Mouse (Mus musculus) kidney, postnatal 0 days (tissue): ENCODE results near the gene Iba57. TPM values are rescaled to one million over a fixed set of nuclear protein-coding genes. Genes with fewer than 3 reads are reported as not detected.
"Not testable (repeated sequence)": the region's sequence is repeated elsewhere in the genome, so short reads cannot be mapped to it uniquely, and the experiment has no call there.

ENCODE experiments used
- ATAC-seq: fragments of 200-750 bp; cut with Nextera tagmentation; replicated peaks from 2 replicates; pipeline ENCODE4 v1.8.0; 2017; ENCODE audit warnings: low read depth, moderate number of reproducible peaks, moderate TSS enrichment, moderate library complexity; ENCODE audit not compliant: low FRiP score
- DNase-seq: peaks from one replicate; pipeline ENCODE4 v3.0.0-alpha.2; 2016; ENCODE audit warnings: low spot score
- H3K27ac ChIP-seq: fragments of 300-500 bp; sonication (generic); 2 replicates; pipeline ENCODE4 v1.5.1; 2014; ENCODE audit warnings: mild to moderate bottlenecking
- H3K27me3 ChIP-seq: fragments of 300-500 bp; sonication (generic); 2 replicates; pipeline ENCODE4 v1.6.1; 2014; ENCODE audit warnings: low read length, mixed read lengths; ENCODE audit not compliant: insufficient read depth
- H3K36me3 ChIP-seq: fragments of 300-500 bp; sonication (generic); 2 replicates; pipeline ENCODE4 v1.6.1; 2014; ENCODE audit warnings: low read length, mixed read lengths; ENCODE audit not compliant: insufficient read depth
- H3K4me1 ChIP-seq: fragments of 300-500 bp; sonication (generic); replicated peaks from 2 replicates; pipeline ENCODE4 v1.6.1; 2014; ENCODE audit warnings: antibody characterized with exemption, low read length, mixed read lengths; ENCODE audit not compliant: insufficient read depth
- H3K4me2 ChIP-seq: fragments of 300-500 bp; sonication (generic); 2 replicates; pipeline ENCODE4 v1.6.1; 2014; ENCODE audit warnings: mild to moderate bottlenecking, low read length, moderate library complexity, mixed read lengths
- H3K4me3 ChIP-seq: fragments of 300-500 bp; sonication (generic); replicated peaks from 2 replicates; pipeline ENCODE4 v1.5.1; 2014; ENCODE audit warnings: low read depth, low read length
- H3K9ac ChIP-seq: fragments of 300-500 bp; sonication (generic); 2 replicates; pipeline ENCODE4 v1.6.1; 2014; ENCODE audit warnings: low read depth, low read length
- H3K9me3 ChIP-seq: fragments of 300-500 bp; sonication (generic); replicated peaks from 2 replicates; pipeline ENCODE4 v1.6.1; 2016; ENCODE audit warnings: low read length, inconsistent platforms, mixed read lengths
- CTCF ChIP-seq: IDR thresholded peaks from 2 replicates; pipeline ENCODE4 v1.5.1; 2016; ENCODE audit warnings: antibody characterized with exemption, low read depth, mild to moderate bottlenecking, moderate library complexity
- WGBS: fragments of 180-500 bp; shearing (Covaris S2); extraction: QIAGEN DNeasy Blood & Tissue Kit; methylation state at CpG from one replicate; pipeline ENCODE4 v1.1.7; 2014; 5-methylcytosine and 5-hydroxymethylcytosine counted together
- polyA plus RNA-seq: library from polyadenylated mRNA; unstranded; fragments of >200 nt; fragmentation: Nextera tagmentation; extraction: Ambion mirVana; gene quantifications from 2 replicates; pipeline ENCODE4 v1.2.1, GENCODE M21; 2015

Gene Iba57
- 6.5 and 6.9 TPM in 2 replicates for polyA plus RNA-seq

- 2% methylated on average over 57 of the region's 68 CpGs for WGBS
- peak within 1 kb of the TSS; percentile 72 for H3K4me3 ChIP-seq
These were observed at the start of gene Iba57 for GRCm38 (mm10) chr11:59163255-59164236. TSS of gene Iba57 (minus strand) at chr11:59163739.

GRCm38 (mm10) chr11:59212892-59213494, 49.5 kb upstream of the Iba57 start:
- no peak for TF ChIP-seq CTCF
- H3K4me3 ChIP-seq = no peak overlapping the region
- peaks cover 17% of the 10 kb centered on the region; the same call in 1 of the 2 replicates for H3K36me3 ChIP-seq
- H3K9ac ChIP-seq = no peak overlapping the region
- DNase-seq = no peak
- H3K27me3 ChIP-seq = no peaks in the 10 kb centered on the region
- H3K4me2 ChIP-seq = no peak overlapping the region
- no peak overlapping the region for H3K27ac ChIP-seq
- no peaks in the 10 kb centered on the region for H3K9me3 ChIP-seq
- H3K4me1 ChIP-seq = no peaks in the 10 kb centered on the region; the same call in 1 of the 2 replicates
- WGBS = 89% methylated on average over 12 of the region's 12 CpGs
- no peak for ATAC-seq

More at GRCm38 (mm10) chr11:59163255-59164236, at the start of gene Iba57:
- Histone ChIP-seq H3K27ac (peak within 1 kb of the TSS; percentile 100), H3K4me2 (peak within 1 kb of the TSS; percentile 56), H3K36me3 (no peaks in the 10 kb centered on the region), H3K27me3 (no peaks in the 10 kb centered on the region), H3K9ac (peak within 1 kb of the TSS; percentile 88), H3K4me1 (peaks cover 7% of the 10 kb centered on the region), H3K9me3 (no peaks in the 10 kb centered on the region)
- ATAC-seq = peak; percentile 97
- TF ChIP-seq CTCF = peak; percentile 39
- DNase-seq = peak; percentile 98

GRCm38 (mm10) chr11:59212320-59212719, 48.8 kb upstream of the Iba57 start:
- H3K4me1 ChIP-seq, ATAC-seq, H3K27ac ChIP-seq, H3K27me3 ChIP-seq, H3K9ac ChIP-seq, DNase-seq, H3K4me3 ChIP-seq, H3K9me3 ChIP-seq, H3K4me2 ChIP-seq: not testable (repeated sequence)
- 66% methylated on average over 12 of the region's 12 CpGs for WGBS
- peaks cover 17% of the 10 kb centered on the region; the same call in 1 of the 2 replicates for H3K36me3 ChIP-seq

- 86% methylated on average over 6 of the region's 9 CpGs for WGBS
- DNase-seq, ATAC-seq, H3K4me3 ChIP-seq, H3K27me3 ChIP-seq, H3K4me1 ChIP-seq, H3K9ac ChIP-seq, H3K27ac ChIP-seq, H3K9me3 ChIP-seq, H3K4me2 ChIP-seq: not testable (repeated sequence)
- peaks cover 17% of the 10 kb centered on the region; the same call in 1 of the 2 replicates for H3K36me3 ChIP-seq
These were observed 48.0 kb upstream of the Iba57 start for GRCm38 (mm10) chr11:59211561-59211960.

GRCm38 (mm10) chr11:59210020-59210419, 46.5 kb upstream of the Iba57 start:
- 73% methylated on average over 4 of the region's 4 CpGs for WGBS
- Histone ChIP-seq H3K27me3 (no peaks in the 10 kb centered on the region), H3K4me3 (no peak overlapping the region), H3K4me1 (no peaks in the 10 kb centered on the region), H3K9me3 (no peaks in the 10 kb centered on the region), H3K27ac (no peak overlapping the region), H3K9ac (no peak overlapping the region), H3K4me2 (no peak overlapping the region), H3K36me3 (peaks cover 23% of the 10 kb centered on the region)
- DNase-seq = no peak
- TF ChIP-seq CTCF = no peak
- ATAC-seq = no peak

- no peaks in the 10 kb centered on the region for H3K27me3 ChIP-seq
- H3K4me2 ChIP-seq = peak overlapping the region; percentile 71; the same call in 1 of the 2 replicates
- no peaks in the 10 kb centered on the region for H3K9me3 ChIP-seq
- DNase-seq (no peak), ATAC-seq (no peak)
- no peaks in the 10 kb centered on the region for H3K4me1 ChIP-seq
- no peak overlapping the region for H3K9ac ChIP-seq
- 63% methylated on average over 5 of the region's 5 CpGs for WGBS
- H3K27ac ChIP-seq = peak overlapping the region; percentile 95; the same call in 1 of the 2 replicates
- no peak for TF ChIP-seq CTCF
- H3K36me3 ChIP-seq = peaks cover 21% of the 10 kb centered on the region
- no peak overlapping the region; the same call in 1 of the 2 replicates for H3K4me3 ChIP-seq
These were observed 46.0 kb upstream of the Iba57 start for GRCm38 (mm10) chr11:59209580-59209979.
